Mouse (Mus musculus) heart, embryonic 11.5 days (tissue): ENCODE data around the gene Prss38. TPM values are rescaled to one million over a fixed set of nuclear protein-coding genes. Genes with fewer than 3 reads are reported as not detected.

Experiments
- ATAC-seq: fragments of 200-750 bp; cut with Nextera tagmentation; replicated peaks from 2 replicates; pipeline ENCODE4 v1.8.0; 2017; ENCODE audit warnings: moderate library complexity; ENCODE audit not compliant: insufficient number of reproducible peaks, low FRiP score, low TSS enrichment
- H3K27ac ChIP-seq: fragments of 300-500 bp; sonication (generic); 2 replicates; pipeline ENCODE4 v1.5.1; 2014; ENCODE audit warnings: mild to moderate bottlenecking, low read depth, low read length
- H3K27me3 ChIP-seq: fragments of 300-500 bp; sonication (generic); 2 replicates; pipeline ENCODE4 v1.6.1; 2014; ENCODE audit warnings: mild to moderate bottlenecking, low read length, mixed read lengths; ENCODE audit not compliant: control insufficient read depth, insufficient read depth
- H3K36me3 ChIP-seq: fragments of 300-500 bp; sonication (generic); 2 replicates; pipeline ENCODE4 v1.6.1; 2014; ENCODE audit warnings: mild to moderate bottlenecking, low read length, moderate library complexity, mixed read lengths; ENCODE audit not compliant: control insufficient read depth, insufficient read depth
- H3K4me1 ChIP-seq: fragments of 300-500 bp; sonication (generic); 2 replicates; pipeline ENCODE4 v1.6.1; 2014; ENCODE audit warnings: low read length; ENCODE audit not compliant: control insufficient read depth, insufficient read depth
- H3K4me2 ChIP-seq: fragments of 300-500 bp; sonication (generic); 2 replicates; pipeline ENCODE4 v1.6.1; 2014; ENCODE audit warnings: mild to moderate bottlenecking, moderate library complexity
- H3K4me3 ChIP-seq: fragments of 300-500 bp; sonication (generic); 2 replicates; pipeline ENCODE4 v1.5.1; 2014; ENCODE audit warnings: low read depth, low read length
- H3K9ac ChIP-seq: fragments of 300-500 bp; sonication (generic); 2 replicates; pipeline ENCODE4 v1.6.1; 2014; ENCODE audit warnings: mild to moderate bottlenecking, low read depth, low read length, moderate library complexity
- H3K9me3 ChIP-seq: fragments of 300-500 bp; sonication (generic); replicated peaks from 2 replicates; pipeline ENCODE4 v1.6.1; 2016; ENCODE audit warnings: low read length; ENCODE audit not compliant: control insufficient read depth
- WGBS: fragments of 180-500 bp; shearing (Covaris S2); extraction: QIAGEN DNeasy Blood & Tissue Kit; methylation state at CpG from one replicate; pipeline ENCODE4 v1.1.7; 2014; ENCODE audit not compliant: insufficient replicate concordance; 5-methylcytosine and 5-hydroxymethylcytosine counted together
- microRNA-seq: library from miRNA; unstranded; fragments of <30 nt; microRNA quantifications from one replicate; pipeline ENCODE4, GENCODE M21; 2016; ENCODE audit warnings: borderline number of aligned reads
- polyA plus RNA-seq: library from polyadenylated mRNA; unstranded; fragments of >200 nt; fragmentation: Nextera tagmentation; extraction: Ambion mirVana; gene quantifications from 2 replicates; pipeline ENCODE4 v1.2.1, GENCODE M21; 2014

Gene Prss38
- polyA plus RNA-seq, 1 experiment from 2014 or later = not detected

- H3K9me3 ChIP-seq = no peaks in the 10 kb centered on the region
- no peak overlapping the region for H3K9ac ChIP-seq
- peak; percentile 28; the same call in 1 of the 2 replicates for ATAC-seq
- H3K4me2 ChIP-seq = no peak overlapping the region
- H3K27me3 ChIP-seq = peaks cover 5% of the 10 kb centered on the region; the same call in 1 of the 2 replicates
- no peak overlapping the region for H3K27ac ChIP-seq
- whole genome bisulfite sequencing = 37% methylated on average over 5 of the region's 5 CpGs
- no peaks in the 10 kb centered on the region for H3K4me1 ChIP-seq
- no peaks in the 10 kb centered on the region for H3K36me3 ChIP-seq
- no peak overlapping the region for H3K4me3 ChIP-seq
These were observed 44.9 kb downstream of the Prss38 start for GRCm38 (mm10) chr11:59330560-59330959.

- 35% methylated on average over 6 of the region's 6 CpGs for WGBS
- no peaks in the 10 kb centered on the region for H3K4me1 ChIP-seq
- no peak overlapping the region for H3K4me2 ChIP-seq
- H3K4me3 ChIP-seq = no peak overlapping the region
- no peak for ATAC-seq
- H3K9me3 ChIP-seq = no peaks in the 10 kb centered on the region
- H3K27ac ChIP-seq = no peak overlapping the region
- H3K27me3 ChIP-seq = peaks cover 5% of the 10 kb centered on the region; the same call in 1 of the 2 replicates
- H3K9ac ChIP-seq = no peak overlapping the region
- no peaks in the 10 kb centered on the region for H3K36me3 ChIP-seq
These were observed 45.8 kb downstream of the Prss38 start for GRCm38 (mm10) chr11:59329616-59330015.

- Histone ChIP-seq H3K4me1 (no peaks in the 10 kb centered on the region), H3K36me3 (no peaks in the 10 kb centered on the region), H3K27ac (no peak overlapping the region), H3K4me3 (no peak overlapping the region), H3K27me3 (no peaks in the 10 kb centered on the region; the same call in 1 of the 2 replicates), H3K9ac (no peak overlapping the region), H3K9me3 (no peaks in the 10 kb centered on the region), H3K4me2 (no peak overlapping the region)
- ATAC-seq = no peak
- WGBS = 79% methylated on average over 18 of the region's 18 CpGs
These were observed 47.8 kb downstream of the Prss38 start for GRCm38 (mm10) chr11:59327625-59328024.

- Histone ChIP-seq H3K9me3 (no peaks in the 10 kb centered on the region), H3K27me3 (no peaks in the 10 kb centered on the region; the same call in 1 of the 2 replicates), H3K27ac (no peak overlapping the region), H3K9ac (no peak overlapping the region), H3K4me2 (no peak overlapping the region), H3K4me1 (no peaks in the 10 kb centered on the region), H3K36me3 (no peaks in the 10 kb centered on the region), H3K4me3 (no peak overlapping the region)
- WGBS = 67% methylated on average over 5 of the region's 5 CpGs
- ATAC-seq = no peak
These were observed 50.7 kb downstream of the Prss38 start for GRCm38 (mm10) chr11:59324777-59325176.

- Histone ChIP-seq H3K36me3 (no peaks in the 10 kb centered on the region), H3K4me3 (no peak overlapping the region), H3K27me3 (no peaks in the 10 kb centered on the region), H3K9me3 (no peaks in the 10 kb centered on the region), H3K9ac (no peak overlapping the region), H3K27ac (no peak overlapping the region), H3K4me2 (no peak overlapping the region), H3K4me1 (no peaks in the 10 kb centered on the region)
- ATAC-seq = no peak
- WGBS = 83% methylated on average over 3 of the region's 3 CpGs
These were observed 52.5 kb downstream of the Prss38 start for GRCm38 (mm10) chr11:59322988-59323387.

Small RNA genes lying within 50 kb of the gene (microRNA-seq; reads per million reads assigned to microRNA genes)
- gene Gm24756 = not detected

Other genes with a start within 250 kb of the Prss38 start
- 39.3 and 41.1 TPM in 2 replicates for gene Obscn, start 239.3 kb downstream of the Prss38 start, polyA plus RNA-seq
- 3.8 and 5.3 TPM in 2 replicates for gene Iba57, start 211.9 kb downstream of the Prss38 start, polyA plus RNA-seq
- gene Gjc2, start 192.4 kb downstream of the Prss38 start, polyA plus RNA-seq = 0.11 TPM in 1 of 2 replicates, not detected in the other
- 121 and 125 TPM in 2 replicates for gene Guk1, start 183.4 kb downstream of the Prss38 start, polyA plus RNA-seq
- gene Mrpl55, start 173.2 kb downstream of the Prss38 start, polyA plus RNA-seq = 98.5 and 102 TPM in 2 replicates
- 23.7 and 24.5 TPM in 2 replicates for gene 2310033P09Rik, start 167.3 kb downstream of the Prss38 start, polyA plus RNA-seq
- 575 and 646 TPM in 2 replicates for gene Arf1, start 147.4 kb downstream of the Prss38 start, polyA plus RNA-seq
- gene Wnt3a, start 84.9 kb downstream of the Prss38 start, polyA plus RNA-seq = not detected in 2 replicates
- 1.3 and 1.6 TPM in 2 replicates for gene Wnt9a, start 68.7 kb downstream of the Prss38 start, polyA plus RNA-seq
- 11.3 and 13.0 TPM in 2 replicates for gene Jmjd4, start 74.4 kb upstream of the Prss38 start, polyA plus RNA-seq
- 117 and 124 TPM in 2 replicates for gene Snap47, start 75.5 kb upstream of the Prss38 start, polyA plus RNA-seq
- gene Zfp867, start 96.8 kb upstream of the Prss38 start, polyA plus RNA-seq = 5.8 and 6.2 TPM in 2 replicates
- gene Zkscan17, start 151.1 kb upstream of the Prss38 start, polyA plus RNA-seq = 12.8 and 15.0 TPM in 2 replicates
- gene Nlrp3, start 165.9 kb upstream of the Prss38 start, polyA plus RNA-seq = 0.16 TPM in 1 of 2 replicates, not detected in the other
- gene Olfr222, start 200.6 kb upstream of the Prss38 start, polyA plus RNA-seq = not detected in 2 replicates
- gene Olfr223, start 217.6 kb upstream of the Prss38 start, polyA plus RNA-seq = not detected in 2 replicates